Mouse (Mus musculus) forebrain, embryonic 11.5 days (tissue): ENCODE measurements at regions not wholly inside any gene's neighbourhood (a gene's known extent, or its start where the extent isn't known, plus 50 kb on each side); places are given as distances from the start of the nearest gene placed in this dataset.

ENCODE experiments used
- ATAC-seq: fragments of 200-750 bp; cut with Nextera tagmentation; replicated peaks from 2 replicates; pipeline ENCODE4 v1.8.0; 2017; ENCODE audit warnings: moderate TSS enrichment; ENCODE audit not compliant: low FRiP score
- DNase-seq: peaks from one replicate; pipeline ENCODE4 v3.0.0-alpha.2; 2017; ENCODE audit warnings: low spot score
- H3K27ac ChIP-seq: fragments of 300-500 bp; sonication (generic); 2 replicates; pipeline ENCODE4 v1.5.1; 2014; ENCODE audit warnings: low read depth, low read length
- H3K27me3 ChIP-seq: fragments of 300-500 bp; sonication (generic); 2 replicates; pipeline ENCODE4 v1.6.1; 2014; ENCODE audit warnings: mild to moderate bottlenecking, low read length, mixed read lengths; ENCODE audit not compliant: control insufficient read depth, insufficient read depth
- H3K36me3 ChIP-seq: fragments of 300-500 bp; sonication (generic); 2 replicates; pipeline ENCODE4 v1.6.1; 2014; ENCODE audit warnings: mild to moderate bottlenecking, low read length, moderate library complexity, mixed read lengths; ENCODE audit not compliant: control insufficient read depth, insufficient read depth
- H3K4me1 ChIP-seq: fragments of 300-500 bp; sonication (generic); replicated peaks from 2 replicates; pipeline ENCODE4 v1.6.1; 2014; ENCODE audit warnings: low read length, mixed read lengths; ENCODE audit not compliant: control insufficient read depth, insufficient read depth
- H3K4me2 ChIP-seq: fragments of 300-500 bp; sonication (generic); 2 replicates; pipeline ENCODE4 v1.6.1; 2014; ENCODE audit warnings: low read depth, mild to moderate bottlenecking, low read length, moderate library complexity, mixed read lengths; ENCODE audit not compliant: severe bottlenecking
- H3K4me3 ChIP-seq: fragments of 300-500 bp; sonication (generic); 2 replicates; pipeline ENCODE4 v1.5.1; 2014; ENCODE audit warnings: low read depth, low read length
- H3K9ac ChIP-seq: fragments of 300-500 bp; sonication (generic); 2 replicates; pipeline ENCODE4 v1.6.1; 2014; ENCODE audit warnings: low read length
- H3K9me3 ChIP-seq: fragments of 300-500 bp; sonication (generic); 2 replicates; pipeline ENCODE4 v1.6.1; 2016; ENCODE audit warnings: low read length, mixed read lengths; ENCODE audit not compliant: control insufficient read depth
- WGBS: fragments of 180-500 bp; shearing (Covaris S2); extraction: QIAGEN DNeasy Blood & Tissue Kit; methylation state at CpG from one replicate; pipeline ENCODE4 v1.1.7; 2014; 5-methylcytosine and 5-hydroxymethylcytosine counted together

GRCm38 (mm10) chr9:117922992-117923391 is 117.3 kb upstream of the Azi2 start:
- Histone ChIP-seq H3K4me3 (no peak overlapping the region), H3K4me2 (no peak overlapping the region), H3K4me1 (no peaks in the 10 kb centered on the region; the same call in 1 of the 2 replicates), H3K27me3 (no peaks in the 10 kb centered on the region), H3K36me3 (no peaks in the 10 kb centered on the region), H3K9me3 (no peaks in the 10 kb centered on the region), H3K9ac (no peak overlapping the region), H3K27ac (no peak overlapping the region)
- ATAC-seq (no peak; the same call in 1 of the 2 replicates), DNase-seq (no peak)
- WGBS, result 59% methylated on average over 4 of the region's 4 CpGs

GRCm38 (mm10) chr9:117907895-117908424 is 132.3 kb upstream of the Azi2 start:
- Histone ChIP-seq H3K27ac (no peak overlapping the region), H3K27me3 (no peaks in the 10 kb centered on the region), H3K36me3 (no peaks in the 10 kb centered on the region), H3K9me3 (no peaks in the 10 kb centered on the region), H3K4me2 (no peak overlapping the region), H3K4me3 (no peak overlapping the region), H3K9ac (no peak overlapping the region), H3K4me1 (no peaks in the 10 kb centered on the region)
- ATAC-seq, result no peak
- 95% methylated on average over 10 of the region's 10 CpGs for WGBS
- no peak for DNase-seq

- H3K27ac ChIP-seq, result no peak overlapping the region
- H3K9me3 ChIP-seq, result no peaks in the 10 kb centered on the region
- ATAC-seq (no peak), DNase-seq (no peak)
- no peaks in the 10 kb centered on the region for H3K4me1 ChIP-seq
- H3K36me3 ChIP-seq, result no peaks in the 10 kb centered on the region
- H3K4me2 ChIP-seq, result no peak overlapping the region
- 90% methylated on average over 10 of the region's 10 CpGs for whole genome bisulfite sequencing
- no peaks in the 10 kb centered on the region for H3K27me3 ChIP-seq
- no peak overlapping the region for H3K4me3 ChIP-seq
- no peak overlapping the region for H3K9ac ChIP-seq
Observed at GRCm38 (mm10) chr9:117905045-117905747, 135.1 kb upstream of the Azi2 start.

DNA sequence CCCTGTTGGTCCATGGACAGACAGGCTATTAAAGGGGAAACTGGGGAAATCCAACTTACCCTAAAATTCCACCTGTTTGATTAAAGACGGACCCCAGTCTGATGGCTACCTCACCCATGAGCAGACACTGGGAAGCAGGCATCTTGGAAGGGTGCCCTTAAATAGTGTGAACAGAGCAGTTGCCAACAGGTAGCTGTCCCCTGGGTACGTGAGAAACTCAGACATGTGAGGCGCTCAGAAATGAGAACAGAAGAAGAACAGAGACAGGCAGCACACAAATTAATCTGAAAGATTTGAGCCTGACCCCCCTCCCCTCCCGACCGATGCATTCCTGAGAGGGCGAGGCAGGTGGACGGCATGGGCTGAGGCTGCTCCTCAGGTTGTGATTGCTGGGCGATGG is 135.7 kb upstream of the Azi2 start:
- Histone ChIP-seq H3K4me1 (no peaks in the 10 kb centered on the region), H3K9ac (no peak overlapping the region), H3K27ac (no peak overlapping the region), H3K9me3 (no peaks in the 10 kb centered on the region), H3K4me2 (no peak overlapping the region), H3K27me3 (no peaks in the 10 kb centered on the region), H3K36me3 (no peaks in the 10 kb centered on the region), H3K4me3 (no peak overlapping the region)
- no peak for DNase-seq
- no peak for ATAC-seq
- 92% methylated on average over 8 of the region's 8 CpGs for WGBS

DNA sequence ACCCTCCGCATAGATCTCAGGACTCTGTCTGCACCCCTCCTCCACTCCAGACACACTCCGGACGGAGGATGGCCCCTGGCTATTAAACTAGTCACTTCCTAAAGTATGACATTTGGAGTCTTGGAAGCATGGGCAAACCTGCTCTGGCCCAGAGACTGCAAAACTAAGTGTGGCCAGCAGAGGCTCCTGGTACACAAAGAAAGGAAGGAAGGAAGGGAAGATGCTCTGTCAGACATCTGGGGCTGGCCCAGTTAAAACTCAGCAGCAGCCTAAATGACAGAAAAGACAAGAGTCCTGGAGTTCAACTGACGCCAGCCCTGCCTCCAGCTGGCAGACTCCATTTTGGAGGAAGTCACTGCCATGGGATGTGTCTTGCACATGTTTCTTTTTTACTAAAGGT is 137.3 kb upstream of the Azi2 start:
- no peak overlapping the region for H3K4me2 ChIP-seq
- 61% methylated on average over 4 of the region's 4 CpGs for WGBS
- H3K9me3 ChIP-seq, result no peaks in the 10 kb centered on the region
- no peaks in the 10 kb centered on the region for H3K27me3 ChIP-seq
- no peak overlapping the region for H3K9ac ChIP-seq
- no peak for DNase-seq
- no peak for ATAC-seq
- no peak overlapping the region for H3K4me3 ChIP-seq
- H3K4me1 ChIP-seq, result no peaks in the 10 kb centered on the region
- H3K27ac ChIP-seq, result no peak overlapping the region
- no peaks in the 10 kb centered on the region for H3K36me3 ChIP-seq

GRCm38 (mm10) chr9:117902239-117902939 is 137.9 kb upstream of the Azi2 start:
- no peak overlapping the region for H3K27ac ChIP-seq
- 89% methylated on average over 20 of the region's 20 CpGs for WGBS
- DNase-seq (no peak), ATAC-seq (no peak)
- H3K9ac ChIP-seq, result no peak overlapping the region
- no peaks in the 10 kb centered on the region for H3K36me3 ChIP-seq
- H3K4me1 ChIP-seq, result no peaks in the 10 kb centered on the region
- no peaks in the 10 kb centered on the region for H3K9me3 ChIP-seq
- H3K27me3 ChIP-seq, result no peaks in the 10 kb centered on the region
- H3K4me3 ChIP-seq, result no peak overlapping the region
- H3K4me2 ChIP-seq, result no peak overlapping the region

- H3K4me3 ChIP-seq, result no peak overlapping the region
- no peak for ATAC-seq
- H3K27ac ChIP-seq, result no peak overlapping the region
- no peaks in the 10 kb centered on the region for H3K36me3 ChIP-seq
- H3K4me1 ChIP-seq, result no peaks in the 10 kb centered on the region
- DNase-seq, result no peak
- H3K9ac ChIP-seq, result no peak overlapping the region
- H3K9me3 ChIP-seq, result no peaks in the 10 kb centered on the region
- WGBS, result 88% methylated on average over 12 of the region's 12 CpGs
- H3K4me2 ChIP-seq, result no peak overlapping the region
- no peaks in the 10 kb centered on the region for H3K27me3 ChIP-seq
Observed at GRCm38 (mm10) chr9:117900631-117901030, 139.7 kb upstream of the Azi2 start.

- ATAC-seq (no peak), DNase-seq (no peak)
- H3K9me3 ChIP-seq, result no peaks in the 10 kb centered on the region
- no peaks in the 10 kb centered on the region for H3K4me1 ChIP-seq
- H3K27me3 ChIP-seq, result no peaks in the 10 kb centered on the region
- no peak overlapping the region for H3K4me2 ChIP-seq
- no peak overlapping the region for H3K4me3 ChIP-seq
- no peak overlapping the region for H3K9ac ChIP-seq
- 88% methylated on average over 8 of the region's 8 CpGs for WGBS
- H3K27ac ChIP-seq, result no peak overlapping the region
- H3K36me3 ChIP-seq, result no peaks in the 10 kb centered on the region
Observed at GRCm38 (mm10) chr9:117896517-117896916, 143.8 kb upstream of the Azi2 start.
